Comparison of ENCODE assay signal across 10 mouse cellular contexts in genomic region chrX:142684674-142685073, GRCm38 (mm10). TPM values are rescaled to one million over a fixed set of nuclear protein-coding genes. Genes with fewer than 3 reads are reported as not detected.
A peak's percentile ranks its signal among the peaks of the same experiment; 100 is the strongest.
DNase-seq lines count a peak whose midpoint lies in the region; ATAC-seq and TF ChIP-seq lines count a peak whose summit lies in the region.
"Had no signal": no experiment of that assay in that cellular context is flagged by ENCODE, and none has a peak within 500 bp of the region (broad histone marks: within the 10 kb centered on the region; RNA-seq: fewer than 3 reads in every experiment).

No protein-coding gene starts in this region.

- H3K27ac ChIP-seq in forebrain, embryonic 13.5 days, result no peak overlapping the region
- no peak overlapping the region for H3K27ac ChIP-seq in forebrain, embryonic 16.5 days (ENCODE audit: low read length)
- H3K27ac ChIP-seq in kidney, postnatal 0 days, result no peak overlapping the region
- H3K27ac ChIP-seq in embryonic facial prominence, embryonic 15.5 days (replicated peaks), result no peak overlapping the region
- no peak overlapping the region for H3K27ac ChIP-seq in liver, embryonic 14.5 days

- H3K4me1 ChIP-seq in forebrain, embryonic 13.5 days, result peaks cover 35% of the 10 kb centered on the region
- H3K4me1 ChIP-seq in forebrain, embryonic 16.5 days (replicated peaks; ENCODE audit: control insufficient read depth, insufficient read depth, low read length), result peaks cover 16% of the 10 kb centered on the region
- H3K4me1 ChIP-seq in kidney, postnatal 0 days (replicated peaks; ENCODE audit: insufficient read depth, low read length), result no peaks in the 10 kb centered on the region
- peaks cover 17% of the 10 kb centered on the region for H3K4me1 ChIP-seq in embryonic facial prominence, embryonic 15.5 days
- H3K4me1 ChIP-seq in liver, embryonic 14.5 days (replicated peaks; ENCODE audit: control insufficient read depth in 2 of 2, insufficient read depth in 2 of 2, low read length in 1 of 2), result peaks cover 2 to 20% of the 10 kb centered on the region in 2 experiments; a peak in 3 of 4 replicates

- DNase-seq in kidney, postnatal 0 days (ENCODE audit: low spot score), result no peak
- no peak for DNase-seq in kidney, adult 18-20 months
- no peak for DNase-seq in liver, embryonic 14.5 days (ENCODE audit: low read depth in 3 of 3, low spot score in 3 of 3)
- no peak for DNase-seq in right cerebral cortex, adult 18-20 months
- DNase-seq in left cerebral cortex, postnatal 25 days (ENCODE audit: low spot score in 2 of 2), result no peak
- DNase-seq: cerebellum, adult 9-11 months; thymus, adult 18-20 months had no signal

- no peak for TF ChIP-seq CTCF in kidney, postnatal 0 days (IDR thresholded peaks at IDR 0.05; ENCODE audit: low read depth)
- TF ChIP-seq CTCF in liver, embryonic 14.5 days (IDR thresholded peaks at IDR 0.05; ENCODE audit: low read depth), result no peak

- ATAC-seq in forebrain, embryonic 13.5 days, result no peak
- ATAC-seq in forebrain, embryonic 16.5 days, result no peak
- ATAC-seq in kidney, postnatal 0 days (replicated peaks; ENCODE audit: low FRiP score, low read depth), result no peak
- ATAC-seq in embryonic facial prominence, embryonic 15.5 days (ENCODE audit: insufficient number of reproducible peaks, low FRiP score, low TSS enrichment, low read depth), result no peak
- no peak for ATAC-seq in liver, embryonic 14.5 days (ENCODE audit: insufficient read depth)

- no peaks in the 10 kb centered on the region for H3K9me3 ChIP-seq in forebrain, embryonic 13.5 days (replicated peaks)
- H3K9me3 ChIP-seq in forebrain, embryonic 16.5 days (ENCODE audit: control insufficient read depth, low read length), result no peaks in the 10 kb centered on the region
- H3K9me3 ChIP-seq in kidney, postnatal 0 days (replicated peaks; ENCODE audit: low read length), result no peaks in the 10 kb centered on the region
- H3K9me3 ChIP-seq in embryonic facial prominence, embryonic 15.5 days (replicated peaks), result no peaks in the 10 kb centered on the region
- no peaks in the 10 kb centered on the region for H3K9me3 ChIP-seq in liver, embryonic 14.5 days (ENCODE audit: control insufficient read depth, low read length)

- H3K4me3 ChIP-seq in forebrain, embryonic 13.5 days, result no peak overlapping the region
- no peak overlapping the region for H3K4me3 ChIP-seq in forebrain, embryonic 16.5 days (replicated peaks; ENCODE audit: low read length)
- no peak overlapping the region for H3K4me3 ChIP-seq in kidney, postnatal 0 days (replicated peaks; ENCODE audit: low read depth, low read length)
- peak overlapping the region; percentile 56 for H3K4me3 ChIP-seq in embryonic facial prominence, embryonic 15.5 days (replicated peaks)
- no peak overlapping the region for H3K4me3 ChIP-seq in liver, embryonic 14.5 days (ENCODE audit: insufficient read depth in 1 of 2, low read depth in 2 of 2, low read length in 2 of 2)

- peak overlapping the region; percentile 25 for H3K4me2 ChIP-seq in forebrain, embryonic 13.5 days
- H3K4me2 ChIP-seq in forebrain, embryonic 16.5 days (ENCODE audit: low read length), result no peak overlapping the region
- H3K4me2 ChIP-seq in kidney, postnatal 0 days (ENCODE audit: low read length), result peak overlapping the region; percentile 28
- H3K4me2 ChIP-seq in embryonic facial prominence, embryonic 15.5 days (replicated peaks), result peak overlapping the region; percentile 58
- peak overlapping the region; percentile 70 for H3K4me2 ChIP-seq in liver, embryonic 14.5 days (ENCODE audit: low read depth)

- no peaks in the 10 kb centered on the region for H3K36me3 ChIP-seq in forebrain, embryonic 13.5 days (ENCODE audit: poor library complexity, severe bottlenecking)
- H3K36me3 ChIP-seq in forebrain, embryonic 16.5 days (ENCODE audit: control insufficient read depth, insufficient read depth), result no peaks in the 10 kb centered on the region
- no peaks in the 10 kb centered on the region for H3K36me3 ChIP-seq in kidney, postnatal 0 days (ENCODE audit: insufficient read depth, low read length)
- H3K36me3 ChIP-seq in embryonic facial prominence, embryonic 15.5 days, result no peaks in the 10 kb centered on the region
- H3K36me3 ChIP-seq in liver, embryonic 14.5 days (replicated peaks; ENCODE audit: control insufficient read depth, insufficient read depth, low read depth), result peaks cover 2% of the 10 kb centered on the region; the same call in 1 of the 2 replicates

- intact Hi-C loops in left cerebral cortex, postnatal 25 days (cut with DNase I), result loop anchor here (5.0 kb wide), 3 partner anchors 43 to 292 kb away; partner anchors contain the start of gene Acsl4

- TF ChIP-seq EP300 in liver, embryonic 14.5 days (IDR thresholded peaks at IDR 0.05; ENCODE audit: low read depth), result no peak

- H3K27me3 ChIP-seq in forebrain, embryonic 13.5 days, result no peaks in the 10 kb centered on the region
- H3K27me3 ChIP-seq in forebrain, embryonic 16.5 days (replicated peaks; ENCODE audit: control insufficient read depth, insufficient read depth, low read length), result no peaks in the 10 kb centered on the region
- H3K27me3 ChIP-seq in kidney, postnatal 0 days (ENCODE audit: insufficient read depth, low read length), result no peaks in the 10 kb centered on the region
- peaks cover 4% of the 10 kb centered on the region; the same call in 1 of the 2 replicates for H3K27me3 ChIP-seq in embryonic facial prominence, embryonic 15.5 days
- H3K27me3 ChIP-seq in liver, embryonic 14.5 days (ENCODE audit: control insufficient read depth, insufficient read depth, low read length), result no peaks in the 10 kb centered on the region

- WGBS in forebrain, embryonic 13.5 days, result 29% methylated on average over 4 of the region's 4 CpGs
- WGBS in forebrain, embryonic 16.5 days, result 40% methylated on average over 4 of the region's 4 CpGs
- WGBS in kidney, postnatal 0 days, result 40% methylated on average over 4 of the region's 4 CpGs
- WGBS in embryonic facial prominence, embryonic 15.5 days, result 32% methylated on average over 4 of the region's 4 CpGs
- 32% methylated on average over 4 of the region's 4 CpGs for WGBS in liver, embryonic 14.5 days (ENCODE audit: insufficient replicate concordance)

- H3K9ac ChIP-seq in forebrain, embryonic 13.5 days, result no peak overlapping the region
- no peak overlapping the region for H3K9ac ChIP-seq in forebrain, embryonic 16.5 days (replicated peaks; ENCODE audit: low read depth, low read length)
- H3K9ac ChIP-seq in kidney, postnatal 0 days (ENCODE audit: low read depth, low read length), result no peak overlapping the region
- no peak overlapping the region; the same call in 1 of the 2 replicates for H3K9ac ChIP-seq in embryonic facial prominence, embryonic 15.5 days
- H3K9ac ChIP-seq in liver, embryonic 14.5 days (replicated peaks), result no peak overlapping the region; the same call in 1 of the 2 replicates

RNA-seq across cellular contexts. Expression of gene Tmem164, which starts 3.5 kb away (rescaled TPM):
- polyA plus RNA-seq in forebrain, embryonic 13.5 days (2015; fragmentation: Nextera tagmentation; extraction: Ambion mirVana), result 28.0 and 29.8 TPM in 2 replicates
- 24.0 and 26.1 TPM in 2 replicates for polyA plus RNA-seq in forebrain, embryonic 16.5 days (2015; fragmentation: Nextera tagmentation; extraction: Ambion mirVana)
- polyA plus RNA-seq in kidney, postnatal 0 days (2015; fragmentation: Nextera tagmentation; extraction: Ambion mirVana), result 33.0 and 36.3 TPM in 2 replicates
- polyA plus RNA-seq in embryonic facial prominence, embryonic 15.5 days (2015; fragmentation: Nextera tagmentation; extraction: Ambion mirVana), result 47.3 and 48.1 TPM in 2 replicates
- 12.3 and 14.3 TPM in 2 replicates for polyA plus RNA-seq in liver, embryonic 14.5 days (2012; rRNA removed)
- 12.6 and 14.7 TPM in 2 replicates for polyA plus RNA-seq in liver, embryonic 14.5 days (2014; fragmentation: Nextera tagmentation; extraction: Ambion mirVana)
- 10 to 100 TPM; 30.1 to 30.4 TPM for total RNA-seq in left cerebral cortex, postnatal 25 days (2021)
